ENCODE assay signal across 11 mouse cellular contexts in genomic region chr9:64351191-64351590, GRCm38 (mm10). TPM values are rescaled to one million over a fixed set of nuclear protein-coding genes. Genes with fewer than 3 reads are reported as not detected.
DNase-seq lines count a peak whose midpoint lies in the region; ATAC-seq and TF ChIP-seq lines count a peak whose summit lies in the region.
"Had no signal": no experiment of that assay in that cellular context is flagged by ENCODE, and none has a peak within 500 bp of the region (broad histone marks: within the 10 kb centered on the region; RNA-seq: fewer than 3 reads in every experiment).

No protein-coding gene starts in this region.

- TF ChIP-seq POLR2A in lung, adult 2 months (IDR thresholded peaks at IDR 0.05; ENCODE audit: borderline replicate concordance, extremely low read depth, low read depth, low read length): no peak
- no peak for TF ChIP-seq POLR2A in ES-Bruce4 (IDR thresholded peaks at IDR 0.05; ENCODE audit: insufficient read depth, low read length)

- no peak for DNase-seq in lung, adult 2 months
- DNase-seq in lung, postnatal 10 days: no peak
- peak; percentile 10 for DNase-seq in T-cell, adult 2 months (ENCODE audit: low spot score)
- DNase-seq in mesoderm, embryonic 11.5 days (ENCODE audit: low read depth, low spot score): peak; percentile 30
- DNase-seq in frontal cortex, postnatal 10 days (ENCODE audit: low spot score in 2 of 2): no peak
- no peak for DNase-seq in layer of hippocampus, adult 11-12 months (ENCODE audit: low spot score)
- DNase-seq: heart, postnatal 10 days had no signal

- no peak overlapping the region for H3K4me3 ChIP-seq in lung, adult 2 months (replicated peaks; ENCODE audit: extremely low read depth, low read depth, low read length)
- no peak overlapping the region for H3K4me3 ChIP-seq in ES-Bruce4 (ENCODE audit: low read depth, low read length)
- H3K4me3 ChIP-seq: forebrain, embryonic 10.5 days; myocyte had no signal

- ATAC-seq in megakaryocyte, adult 5-6 weeks (ENCODE audit: poor library complexity, severe bottlenecking): no peak

- no peaks in the 10 kb centered on the region for H3K36me3 ChIP-seq in ES-Bruce4 (ENCODE audit: control insufficient read depth, insufficient read depth, low read length, poor library complexity, severe bottlenecking)
- H3K36me3 ChIP-seq: forebrain, embryonic 10.5 days had no signal

- WGBS in lung, adult 2 months: 42% methylated on average over 3 of the region's 3 CpGs

- H3K9me3 ChIP-seq in ES-Bruce4 (replicated peaks; ENCODE audit: control insufficient read depth, insufficient read depth, low read length, poor library complexity, severe bottlenecking): no peaks in the 10 kb centered on the region
- H3K9me3 ChIP-seq: forebrain, embryonic 10.5 days had no signal

- no peaks in the 10 kb centered on the region for H3K27me3 ChIP-seq in ES-Bruce4 (ENCODE audit: control insufficient read depth, insufficient read depth, low read length, poor library complexity, severe bottlenecking)

- no peak overlapping the region for H3K9ac ChIP-seq in ES-Bruce4 (ENCODE audit: low read depth, poor library complexity, severe bottlenecking)

- H3K4me1 ChIP-seq in lung, adult 2 months (ENCODE audit: control insufficient read depth, insufficient read depth, low read length): no peaks in the 10 kb centered on the region
- no peaks in the 10 kb centered on the region for H3K4me1 ChIP-seq in ES-Bruce4 (ENCODE audit: control insufficient read depth, insufficient read depth, low read length)
- H3K4me1 ChIP-seq: forebrain, embryonic 10.5 days had no signal

- H3K27ac ChIP-seq in ES-Bruce4 (ENCODE audit: insufficient read depth, low read length): no peak overlapping the region
- H3K27ac ChIP-seq: forebrain, embryonic 10.5 days had no signal

- peak; percentile 14; the same call in 1 of the 2 replicates for TF ChIP-seq CTCF in lung, adult 2 months (IDR thresholded peaks at IDR 0.05; ENCODE audit: insufficient read depth, low read length)
- TF ChIP-seq CTCF in ES-Bruce4 (IDR thresholded peaks at IDR 0.05; ENCODE audit: low read depth, low read length): peak; percentile 22

- TF ChIP-seq EP300 in ES-Bruce4 (IDR thresholded peaks at IDR 0.05; ENCODE audit: insufficient read depth, low read depth, low read length): no peak

RNA-seq across cellular contexts. Expression of gene Dis3l, which starts 10.1 kb away (rescaled TPM):
- 8.2 and 8.9 TPM in 2 replicates for polyA plus RNA-seq in lung, adult 2 months (2012; rRNA removed)
- polyA plus RNA-seq in ES-Bruce4 (2011; ENCODE audit: insufficient read depth, insufficient read length, low read depth, missing spikeins): 9.3 and 10.4 TPM in 2 replicates
- total RNA-seq in megakaryocyte, adult 5-6 weeks (2015): 10.7 and 15.0 TPM in 2 replicates
- 21.9 and 23.4 TPM in 2 replicates for total RNA-seq in megakaryocyte, adult 5-6 weeks (2017)

RNA-seq across cellular contexts. Expression of gene Megf11, which starts 34.2 kb away (rescaled TPM):
- 0.52 and 0.67 TPM in 2 replicates for polyA plus RNA-seq in lung, adult 2 months (2012; rRNA removed)
- 0.40 and 0.94 TPM in 2 replicates for polyA plus RNA-seq in ES-Bruce4 (2011; ENCODE audit: insufficient read depth, insufficient read length, low read depth, missing spikeins)
- 0.04 TPM in 1 of 2 replicates, not detected in the other for total RNA-seq in megakaryocyte, adult 5-6 weeks (2015)
- total RNA-seq in megakaryocyte, adult 5-6 weeks (2017): 0.04 TPM in 1 of 2 replicates, not detected in the other

Comparison
In these comparisons a context has a peak if more than half of its experiments do, and no peak if none do; other contexts are left out.
1. DNase-seq: peak in T-cell, adult 2 months (single experiment) and mesoderm, embryonic 11.5 days (single experiment); none in lung, adult 2 months (single experiment), lung, postnatal 10 days (single experiment), frontal cortex, postnatal 10 days (0 of 2) and layer of hippocampus, adult 11-12 months (single experiment).